Comparison of ENCODE assay signal across 12 mouse cellular contexts in genomic region chr6:84867114-84867513, GRCm38 (mm10).
A peak's percentile ranks its signal among the peaks of the same experiment; 100 is the strongest.
DNase-seq lines count a peak whose midpoint lies in the region.
"Had no signal": no experiment of that assay in that cellular context is flagged by ENCODE, and none has a peak within 500 bp of the region (broad histone marks: within the 10 kb centered on the region; RNA-seq: fewer than 3 reads in every experiment).

No protein-coding gene starts in this region.

- WGBS in forebrain, embryonic 10.5 days, result 15% methylated on average over 4 of the region's 4 CpGs

- H3K4me3 ChIP-seq in forebrain, embryonic 10.5 days, result no peak overlapping the region
- H3K4me3 ChIP-seq: embryonic facial prominence, embryonic 13.5 days; heart, embryonic 13.5 days; midbrain, embryonic 12.5 days had no signal

- H3K9me3 ChIP-seq in forebrain, embryonic 10.5 days, result no peaks in the 10 kb centered on the region
- H3K9me3 ChIP-seq: embryonic facial prominence, embryonic 13.5 days; heart, embryonic 13.5 days; midbrain, embryonic 12.5 days had no signal

- H3K27me3 ChIP-seq in forebrain, embryonic 10.5 days (ENCODE audit: poor library complexity, severe bottlenecking), result no peaks in the 10 kb centered on the region
- H3K27me3 ChIP-seq: embryonic facial prominence, embryonic 13.5 days; heart, embryonic 13.5 days; midbrain, embryonic 12.5 days had no signal

- H3K27ac ChIP-seq in forebrain, embryonic 10.5 days, result no peak overlapping the region
- H3K27ac ChIP-seq: embryonic facial prominence, embryonic 13.5 days; heart, embryonic 13.5 days; midbrain, embryonic 12.5 days had no signal

- H3K36me3 ChIP-seq in forebrain, embryonic 10.5 days (replicated peaks), result no peaks in the 10 kb centered on the region
- H3K36me3 ChIP-seq: embryonic facial prominence, embryonic 13.5 days; heart, embryonic 13.5 days; midbrain, embryonic 12.5 days had no signal

- peak; percentile 7 for DNase-seq in cerebellum, adult 8-10 months
- no peak for DNase-seq in cerebellum, postnatal 14 days
- peak; percentile 77 for DNase-seq in NIH3T3 (ENCODE audit: low read depth)
- DNase-seq in forebrain, embryonic 10.5 days (ENCODE audit: extremely low spot score, low spot score), result peak; percentile 18
- DNase-seq in kidney, postnatal 14 days, result peak; percentile 40
- DNase-seq in ovary, adult 18-20 months (ENCODE audit: low spot score), result no peak
- no peak for DNase-seq in layer of hippocampus, postnatal 10 days (ENCODE audit: low spot score in 2 of 2)
- DNase-seq in heart, adult 8-10 months (ENCODE audit: low spot score), result no peak
- DNase-seq: B cell, adult 2 months had no signal

- peaks cover 25% of the 10 kb centered on the region for H3K4me1 ChIP-seq in forebrain, embryonic 10.5 days

Comparison
In these comparisons a context has a peak if more than half of its experiments do, and no peak if none do; other contexts are left out.
1. DNase-seq: peak in cerebellum, adult 8-10 months (single experiment), NIH3T3 (single experiment), forebrain, embryonic 10.5 days (single experiment) and kidney, postnatal 14 days (single experiment); none in cerebellum, postnatal 14 days (0 of 2), ovary, adult 18-20 months (single experiment), layer of hippocampus, postnatal 10 days (0 of 2) and heart, adult 8-10 months (single experiment).